Mouse (Mus musculus): Measurements from ENCODE around the gene Exoc2.

Gene Exoc2

GRCm38 (mm10) chr13:30786235-30787035 is 187.5 kb downstream of the Exoc2 start:
- in situ Hi-C loops (cut with MboI, MseI), result loop anchor here (5.0 kb wide), 1 partner anchor 56 kb away; no protein-coding TSS in a partner anchor

DNA sequence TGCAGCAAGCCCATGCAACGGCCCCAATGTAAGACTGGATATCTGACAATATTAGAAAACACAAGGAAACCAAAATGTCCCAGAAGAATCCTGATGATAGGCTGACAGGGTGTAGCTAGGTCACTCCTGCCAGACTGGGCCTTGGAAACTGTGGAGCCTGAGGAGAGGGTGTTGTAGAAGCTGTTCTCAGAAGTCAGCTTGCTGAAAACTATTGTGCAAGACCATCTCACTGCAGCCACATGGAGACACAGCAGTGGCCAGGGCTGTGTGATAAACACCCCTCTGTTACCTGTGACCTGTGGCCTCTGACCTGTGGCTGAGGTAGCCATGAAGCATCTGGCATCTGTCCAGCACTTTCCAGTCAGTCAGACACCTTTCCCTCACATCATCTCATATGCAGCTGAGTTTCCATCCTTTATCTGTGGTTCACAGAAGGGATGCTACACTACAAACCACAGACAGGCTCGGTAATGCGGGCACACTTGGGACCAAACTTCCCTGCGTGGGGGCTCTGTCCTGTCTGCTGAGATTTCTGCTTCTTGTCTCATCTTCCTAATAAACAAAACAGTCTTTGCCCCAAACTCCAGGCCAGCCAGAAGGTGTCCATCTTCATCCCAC is 188.4 kb downstream of the Exoc2 start:
- in situ Hi-C loops (cut with MboI, MseI), result loop anchor here (5.0 kb wide), 1 partner anchor 57 kb away; no protein-coding TSS in a partner anchor

DNA sequence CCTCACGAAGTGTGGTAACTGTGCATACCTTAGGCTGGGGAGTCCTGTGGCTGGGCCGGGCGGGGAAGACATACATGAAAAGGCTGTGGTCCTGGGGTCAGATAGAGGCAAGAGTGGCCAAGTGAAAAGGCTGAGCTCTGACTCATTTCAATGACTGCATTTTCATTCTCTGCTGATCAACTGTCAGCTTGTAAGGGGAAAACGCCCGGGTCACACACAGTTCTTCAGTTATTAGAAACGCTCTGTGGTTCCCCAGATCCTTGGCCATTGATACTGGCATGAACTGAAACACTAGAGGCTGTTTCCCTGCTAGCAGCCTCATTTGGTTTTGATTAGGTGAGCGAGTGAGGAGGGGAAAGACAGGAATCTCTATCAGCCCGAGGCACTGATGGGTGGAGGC is 191.5 kb downstream of the Exoc2 start:
- in situ Hi-C loops (cut with MboI, MseI), result no loop called here

DNA sequence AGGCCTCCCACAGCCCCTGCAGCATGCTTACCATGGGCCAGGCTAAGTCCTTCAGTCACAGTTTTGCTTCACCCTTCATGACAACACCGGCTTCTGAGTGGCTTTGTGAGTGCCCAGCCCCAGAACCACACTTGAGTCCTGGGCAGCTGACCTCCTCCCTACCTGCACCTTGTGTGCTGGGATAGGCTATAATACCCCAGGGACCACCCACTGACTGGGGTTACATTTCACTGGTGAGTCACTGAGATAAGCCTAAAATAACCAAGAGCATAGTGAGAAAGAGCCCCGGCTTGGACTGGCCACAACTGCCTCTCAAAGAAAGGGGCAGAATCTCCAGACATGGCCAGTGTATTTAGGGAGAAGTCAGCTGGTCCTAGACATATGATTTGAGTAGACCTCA is 192.0 kb downstream of the Exoc2 start:
- in situ Hi-C loops (cut with MboI, MseI), result no loop called here

DNA sequence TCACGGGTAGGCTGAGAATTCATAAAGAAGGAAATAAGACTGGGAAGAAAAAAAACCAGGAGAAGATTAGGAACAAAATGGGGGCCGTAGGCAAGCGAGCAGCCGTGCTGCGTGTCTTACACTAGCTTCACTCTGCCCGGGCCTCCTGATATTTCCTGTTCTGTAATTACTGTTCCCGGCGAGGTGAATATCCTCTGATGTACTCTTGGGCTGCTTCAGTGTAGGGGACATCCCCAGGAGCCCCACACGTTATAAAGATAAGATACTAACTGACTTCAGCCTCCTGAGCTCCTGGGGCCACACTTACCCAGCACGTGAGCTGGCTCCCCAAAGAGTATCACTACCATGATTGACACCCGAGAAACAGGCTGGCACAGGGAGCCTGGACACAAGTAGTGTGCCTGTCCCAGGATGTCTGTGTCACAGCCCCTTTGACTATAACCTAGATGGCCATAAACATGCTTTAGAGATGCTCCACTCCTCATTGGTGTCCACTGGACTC is 196.2 kb downstream of the Exoc2 start:
- in situ Hi-C loops (cut with MboI, MseI), result no loop called here

- in situ Hi-C loops (cut with MboI, MseI), result no loop called here
Measured at GRCm38 (mm10) chr13:30776021-30776420, 197.9 kb downstream of the Exoc2 start.

DNA sequence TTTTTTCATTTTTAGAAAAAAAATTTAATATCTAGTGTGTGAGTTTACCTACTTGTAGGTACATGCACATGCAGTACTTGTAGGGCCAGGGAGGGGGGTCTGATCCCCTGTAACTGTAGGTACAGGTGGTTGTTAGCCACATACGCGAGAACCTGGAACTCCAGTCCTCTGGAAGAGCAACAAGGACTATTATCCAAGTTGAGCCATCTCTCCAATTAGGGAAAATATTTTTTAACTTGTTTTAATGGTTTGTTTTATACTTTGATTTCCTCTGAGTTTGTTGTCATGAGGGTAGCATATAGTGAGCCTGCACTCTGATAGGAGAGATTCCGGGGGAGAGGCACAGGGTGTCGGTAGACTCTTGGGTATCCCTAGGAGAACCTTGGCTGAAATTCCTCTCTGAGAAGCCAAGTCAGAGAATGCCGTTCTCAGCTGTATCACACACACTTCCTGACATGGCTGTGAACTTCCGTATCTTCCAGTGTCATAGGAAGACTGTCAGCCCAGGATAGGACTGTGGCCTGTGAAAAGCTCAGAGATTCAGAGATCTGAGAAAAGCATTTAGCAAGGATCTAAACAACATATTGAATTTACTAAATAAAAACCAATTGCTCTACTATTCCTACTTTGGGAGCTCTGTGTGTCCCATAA is 206.3 kb downstream of the Exoc2 start:
- in situ Hi-C loops (cut with MboI, MseI), result no loop called here

DNA sequence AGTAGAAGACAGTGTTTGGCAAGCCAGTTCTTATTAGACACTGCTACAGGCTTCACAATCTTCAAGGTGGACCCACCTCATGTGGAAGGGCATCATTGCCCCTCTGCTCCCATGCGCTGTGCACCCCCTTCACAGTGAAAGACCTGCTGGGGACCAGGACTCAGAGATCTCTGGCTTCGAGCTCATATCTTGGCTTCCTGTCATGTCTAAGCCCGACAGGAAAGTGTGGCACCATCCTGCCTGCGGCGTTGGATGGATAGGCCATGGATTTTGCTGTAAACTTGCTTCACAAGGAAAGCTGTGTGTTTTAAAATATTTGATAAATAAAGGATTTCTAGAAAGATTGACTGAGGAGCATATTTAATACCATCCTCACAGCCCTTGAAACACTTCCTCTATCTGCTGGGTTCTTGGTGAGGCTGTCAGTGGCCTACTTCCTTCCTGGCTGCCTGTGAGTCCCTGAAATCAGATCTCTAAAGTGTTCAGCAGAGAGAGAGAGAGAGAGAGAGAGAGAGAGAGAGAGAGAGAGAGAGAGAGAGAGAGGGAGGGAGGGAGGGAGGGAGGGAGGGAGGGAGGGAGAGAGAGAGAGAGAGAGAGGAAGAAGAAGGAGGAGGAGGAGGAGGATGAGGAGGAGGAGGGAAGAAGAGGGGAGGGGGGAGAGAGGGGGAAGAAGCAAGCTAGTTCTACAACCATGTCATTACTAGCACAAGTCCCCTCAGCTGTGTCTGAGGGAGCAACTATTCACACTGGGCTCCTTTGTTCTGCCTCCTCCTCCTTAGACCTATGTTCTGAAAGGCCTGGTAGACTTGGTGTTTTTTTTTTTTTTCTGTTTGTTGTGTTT is 207.0 kb downstream of the Exoc2 start:
- in situ Hi-C loops (cut with MboI, MseI), result no loop called here

DNA sequence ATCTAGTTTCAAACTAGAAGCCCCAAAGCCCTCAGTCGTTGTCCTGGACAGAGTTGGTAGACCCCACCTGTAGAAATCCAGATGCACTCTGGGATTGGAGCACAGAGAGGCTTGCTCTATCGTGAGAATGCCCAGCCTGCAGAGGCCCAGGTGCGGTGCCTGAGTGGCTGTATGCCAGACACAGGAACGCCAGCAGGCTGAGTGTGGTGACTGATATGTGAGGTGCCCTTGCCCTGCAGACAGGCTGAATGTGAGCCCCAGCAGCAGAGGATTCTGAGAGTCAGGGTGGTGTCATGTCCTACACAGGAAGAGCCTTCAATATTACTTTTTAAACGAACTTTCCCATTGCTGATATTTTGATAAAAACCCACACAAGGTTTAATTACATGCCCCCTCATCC is 208.0 kb downstream of the Exoc2 start:
- in situ Hi-C loops (cut with MboI, MseI), result no loop called here

DNA sequence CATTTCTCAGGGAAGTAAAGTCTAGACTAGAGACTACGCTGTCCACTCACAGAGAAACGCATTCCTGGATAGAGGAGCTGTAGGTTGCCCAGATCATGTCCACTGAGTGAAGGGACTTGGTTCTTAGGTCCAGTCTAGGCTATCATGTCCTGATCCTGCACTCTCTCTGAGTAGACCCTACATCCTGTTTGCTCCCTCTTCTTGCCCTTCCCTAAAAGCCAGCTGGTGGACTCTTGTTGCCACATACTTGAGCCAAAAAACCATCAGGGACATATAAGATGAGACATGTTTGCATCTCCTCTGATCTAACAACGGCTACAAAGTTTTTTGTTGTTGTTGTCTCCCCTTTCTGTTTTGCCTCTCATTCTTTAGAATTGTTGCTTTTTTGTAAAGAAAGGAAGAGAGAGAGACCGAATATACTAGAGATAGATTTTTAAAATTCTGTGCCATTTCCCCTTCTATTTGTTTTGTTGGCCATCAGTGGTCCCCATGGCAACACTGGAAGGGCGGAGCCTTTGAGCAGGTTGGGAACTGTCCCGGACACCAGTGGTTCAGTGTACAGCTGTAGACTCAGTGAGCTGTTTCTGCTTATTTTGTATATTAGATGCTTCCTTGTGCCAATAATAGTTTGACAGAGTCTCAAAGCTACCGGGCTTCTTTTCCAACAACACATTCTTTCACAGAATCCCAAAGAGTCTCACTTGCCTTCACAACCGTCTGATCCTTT is 209.7 kb downstream of the Exoc2 start:
- in situ Hi-C loops (cut with MboI, MseI), result no loop called here

Data from T-helper 1 cell (primary cell).